Mouse (Mus musculus) brain, embryonic 14.5 days (tissue): Measurements from ENCODE around the gene Clcn3.

Experiments
- CTCF ChIP-seq: fragments of 200-500 bp; IDR thresholded peaks from 2 replicates; pipeline ENCODE4 v1.5.1; 2012; ENCODE audit warnings: inconsistent platforms, mild to moderate bottlenecking, moderate library complexity, borderline replicate concordance; ENCODE audit not compliant: insufficient read depth, insufficient read length; ENCODE audit errors: extremely low read depth
- POLR2A ChIP-seq: fragments of 200-500 bp; IDR thresholded peaks from 2 replicates; pipeline ENCODE4 v1.6.1; 2012; ENCODE audit warnings: mild to moderate bottlenecking, inconsistent platforms, borderline replicate concordance; ENCODE audit not compliant: poor library complexity, insufficient read depth, insufficient read length, severe bottlenecking; ENCODE audit errors: extremely low read depth

DNA sequence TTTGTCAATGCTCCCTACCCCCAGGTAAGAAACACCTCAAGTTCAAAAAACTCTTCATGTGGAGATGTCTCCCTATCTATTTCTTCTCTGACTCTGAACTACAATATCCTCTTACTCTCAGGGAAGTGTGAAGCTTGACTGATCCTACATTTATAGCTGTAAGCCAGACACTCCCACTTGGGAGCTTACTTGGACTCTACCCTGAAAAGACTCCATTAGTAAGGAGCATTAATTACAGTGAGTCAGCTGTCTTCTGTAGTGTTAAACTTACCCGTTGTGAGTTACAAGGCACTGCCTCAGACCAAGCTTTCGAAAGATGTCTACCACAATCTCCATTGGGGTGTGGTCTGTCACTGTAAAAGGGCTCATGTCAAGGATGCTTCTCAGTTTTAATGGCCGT is 64.0 kb downstream of the Clcn3 start:
- no peak for TF ChIP-seq CTCF
- no peak for TF ChIP-seq POLR2A
